Mouse (Mus musculus): ENCODE data around the gene 1110059E24Rik. TPM values are rescaled to one million over a fixed set of nuclear protein-coding genes. Genes with fewer than 3 reads are reported as not detected.
"Not testable (repeated sequence)": the region's sequence is repeated elsewhere in the genome, so short reads cannot be mapped to it uniquely, and the experiment has no call there.

The 1110059E24Rik gene
- total RNA-seq, 4 experiments from 2014 or later = 23.9 to 42.9 (median 36.7) TPM

GRCm38 (mm10) chr19:21624148-21624535 is 28.6 kb downstream of the 1110059E24Rik start:
- no peak for DNase-seq

- DNase-seq = no peak
Observed at GRCm38 (mm10) chr19:21623410-21624147, 29.2 kb downstream of the 1110059E24Rik start.

- no peak for DNase-seq
Observed at GRCm38 (mm10) chr19:21615801-21616200, 37.0 kb downstream of the 1110059E24Rik start.

- no peak for DNase-seq
Observed at GRCm38 (mm10) chr19:21611725-21612575, 40.8 kb downstream of the 1110059E24Rik start.

GRCm38 (mm10) chr19:21611297-21611696 is 41.5 kb downstream of the 1110059E24Rik start:
- no peak for DNase-seq

- DNase-seq = no peak
Observed at GRCm38 (mm10) chr19:21610240-21610639, 42.5 kb downstream of the 1110059E24Rik start.

- DNase-seq = no peak
Observed at GRCm38 (mm10) chr19:21605294-21605693, 47.5 kb downstream of the 1110059E24Rik start.

- DNase-seq = no peak
Observed at GRCm38 (mm10) chr19:21603836-21604235, 48.9 kb downstream of the 1110059E24Rik start.

- no peak for DNase-seq
Observed at GRCm38 (mm10) chr19:21601541-21602101, 51.2 kb downstream of the 1110059E24Rik start.

- no peak for DNase-seq
Observed at GRCm38 (mm10) chr19:21598659-21599352, 54.0 kb downstream of the 1110059E24Rik start.

GRCm38 (mm10) chr19:21594676-21595075 is 58.1 kb downstream of the 1110059E24Rik start:
- no peak for DNase-seq

- DNase-seq = not testable (repeated sequence)
Observed at GRCm38 (mm10) chr19:21592216-21592615, 60.6 kb downstream of the 1110059E24Rik start.

GRCm38 (mm10) chr19:21589888-21590287 is 62.9 kb downstream of the 1110059E24Rik start:
- no peak for DNase-seq

- no peak for DNase-seq
Observed at GRCm38 (mm10) chr19:21587593-21587992, 65.2 kb downstream of the 1110059E24Rik start.

GRCm38 (mm10) chr19:21586546-21586945 is 66.2 kb downstream of the 1110059E24Rik start:
- DNase-seq = peak; percentile 39

GRCm38 (mm10) chr19:21585868-21586267 is 66.9 kb downstream of the 1110059E24Rik start:
- no peak for DNase-seq

GRCm38 (mm10) chr19:21583986-21584385 is 68.8 kb downstream of the 1110059E24Rik start:
- DNase-seq = no peak

GRCm38 (mm10) chr19:21583523-21583984 is 69.2 kb downstream of the 1110059E24Rik start:
- no peak for DNase-seq

GRCm38 (mm10) chr19:21581404-21581803 is 71.4 kb downstream of the 1110059E24Rik start:
- no peak for DNase-seq

- no peak for DNase-seq
Observed at GRCm38 (mm10) chr19:21579896-21580295, 72.9 kb downstream of the 1110059E24Rik start.

- no peak for DNase-seq
Observed at GRCm38 (mm10) chr19:21577443-21577842, 75.3 kb downstream of the 1110059E24Rik start.

- DNase-seq = no peak
Observed at GRCm38 (mm10) chr19:21571986-21572385, 80.8 kb downstream of the 1110059E24Rik start.

Data from adrenal gland, adult 8-10 months (tissue).